19 mouse cellular contexts compared by ENCODE assay signal in the genomic region with DNA sequence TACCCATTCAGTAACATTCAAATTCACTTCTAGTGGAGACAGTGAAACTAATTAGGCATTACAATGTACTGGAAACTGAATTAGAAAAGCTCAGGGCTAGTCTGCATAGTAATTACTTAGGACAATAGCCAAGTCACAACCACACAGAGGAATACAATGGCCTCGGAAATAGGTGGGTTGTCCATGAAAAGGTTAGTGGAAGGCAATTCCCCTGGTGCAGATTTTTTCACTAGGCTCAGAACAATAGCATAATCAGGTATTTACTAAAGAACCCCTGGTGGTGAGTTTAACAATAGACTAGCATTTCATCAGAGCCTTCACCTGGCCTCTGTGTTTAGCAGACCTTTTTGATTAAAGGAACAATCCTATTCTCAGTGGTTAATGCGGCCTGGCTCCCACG. TPM values are rescaled to one million over a fixed set of nuclear protein-coding genes. Genes with fewer than 3 reads are reported as not detected.
DNase-seq lines count a peak whose midpoint lies in the region; ATAC-seq lines count a peak whose summit lies in the region.
"Not testable (repeated sequence)": the region's sequence is repeated elsewhere in the genome, so short reads cannot be mapped to it uniquely, and the experiment has no call there.
"Had no signal": no experiment of that assay in that cellular context is flagged by ENCODE, and none has a peak within 500 bp of the region (broad histone marks: within the 10 kb centered on the region; RNA-seq: fewer than 3 reads in every experiment).

No protein-coding gene starts in this region.

- not testable (repeated sequence) for H3K27me3 ChIP-seq in embryonic facial prominence, embryonic 14.5 days (replicated peaks; ENCODE audit: control insufficient read depth, insufficient read depth, low read length); midbrain, embryonic 14.5 days (ENCODE audit: control insufficient read depth, insufficient read depth, low read length)

- not testable (repeated sequence) for H3K9ac ChIP-seq in embryonic facial prominence, embryonic 14.5 days (ENCODE audit: low read depth, low read length); midbrain, embryonic 14.5 days (replicated peaks; ENCODE audit: low read length)

- DNase-seq in ES-CJ7 (ENCODE audit: low read depth, low spot score) = peak; percentile 96
- DNase-seq in R1 (ENCODE audit: low read depth, low spot score) = peak; percentile 99
- DNase-seq in embryonic facial prominence, embryonic 14.5 days (ENCODE audit: low spot score) = peak; percentile 2
- DNase-seq in midbrain, embryonic 14.5 days = peak; percentile 0

- H3K9me3 ChIP-seq in embryonic facial prominence, embryonic 14.5 days (ENCODE audit: control insufficient read depth, low read length); midbrain, embryonic 14.5 days (ENCODE audit: control insufficient read depth, low read length): not testable (repeated sequence)

- 76% methylated on average over 3 of the region's 3 CpGs for WGBS in embryonic facial prominence, embryonic 14.5 days
- WGBS in midbrain, embryonic 14.5 days = 76% methylated on average over 3 of the region's 3 CpGs

- H3K27ac ChIP-seq in embryonic facial prominence, embryonic 14.5 days (replicated peaks; ENCODE audit: low read depth, low read length); midbrain, embryonic 14.5 days (replicated peaks; ENCODE audit: low read depth, low read length): not testable (repeated sequence)

- not testable (repeated sequence) for H3K4me3 ChIP-seq in embryonic facial prominence, embryonic 14.5 days (ENCODE audit: low read depth, low read length); midbrain, embryonic 14.5 days (replicated peaks; ENCODE audit: low read depth, low read length)

- ATAC-seq in embryonic facial prominence, embryonic 14.5 days (ENCODE audit: low read depth); midbrain, embryonic 14.5 days (ENCODE audit: low FRiP score, low TSS enrichment): not testable (repeated sequence)

- not testable (repeated sequence) for H3K36me3 ChIP-seq in embryonic facial prominence, embryonic 14.5 days (ENCODE audit: control insufficient read depth, insufficient read depth, low read length); midbrain, embryonic 14.5 days (ENCODE audit: control insufficient read depth, insufficient read depth, low read length)

- H3K4me2 ChIP-seq in embryonic facial prominence, embryonic 14.5 days (ENCODE audit: low read depth, low read length); midbrain, embryonic 14.5 days (ENCODE audit: low read length): not testable (repeated sequence)

- not testable (repeated sequence) for H3K4me1 ChIP-seq in embryonic facial prominence, embryonic 14.5 days (ENCODE audit: control insufficient read depth, insufficient read depth, low read length); midbrain, embryonic 14.5 days (ENCODE audit: control insufficient read depth, insufficient read depth, low read length)

RNA-seq across cellular contexts. Expression of gene Cyp2c69, which starts 3.5 kb away (rescaled TPM):
- polyA plus RNA-seq in embryonic facial prominence, embryonic 14.5 days (2014; fragmentation: Nextera tagmentation; extraction: Ambion mirVana) = not detected in 2 replicates
- not detected in 2 replicates for polyA plus RNA-seq in midbrain, embryonic 14.5 days (2014; fragmentation: Nextera tagmentation; extraction: Ambion mirVana)
- polyA plus RNA-seq: activated CD4-positive, CD25-positive, alpha-beta regulatory T cell, adult 4 months; C2C12; cerebellum, adult 2 months; cortical plate, adult 2 months; embryonic facial prominence, embryonic 10.5 days; embryonic facial prominence, embryonic 12.5 days; embryonic facial prominence, embryonic 15.5 days; erythroblast, embryonic 14.5 days; forebrain, embryonic 10.5 days; forebrain, embryonic 12.5 days; forebrain, embryonic 14.5 days; forebrain, embryonic 16.5 days; frontal cortex, adult 2 months; G1E; Patski had no signal

Comparison
In these comparisons a context has a peak if more than half of its experiments do, and no peak if none do; other contexts are left out.
1. DNase-seq: peak in every context shown above with its lines; median percentile 99 in R1; 96 in ES-CJ7; 2 in embryonic facial prominence, embryonic 14.5 days; 0 in midbrain, embryonic 14.5 days.